Mouse (Mus musculus) lung, embryonic 14.5 days (tissue): ENCODE measurements at regions not wholly inside any gene's neighbourhood (a gene's known extent, or its start where the extent isn't known, plus 50 kb on each side); places are given as distances from the start of the nearest gene placed in this dataset.

Experiments used
- ATAC-seq: fragments of 200-750 bp; cut with Nextera tagmentation; 2 replicates; pipeline ENCODE4 v1.8.0; 2017; ENCODE audit warnings: mild to moderate bottlenecking, moderate TSS enrichment, moderate library complexity; ENCODE audit not compliant: insufficient read depth
- DNase-seq: peaks from one replicate; pipeline ENCODE4 v3.0.0-alpha.2; 2015
- H3K27ac ChIP-seq: fragments of 300-500 bp; sonication (generic); 2 replicates; pipeline ENCODE4 v1.5.1; 2014; ENCODE audit warnings: low read depth, mild to moderate bottlenecking, moderate library complexity
- H3K27me3 ChIP-seq: fragments of 300-500 bp; sonication (generic); 2 replicates; pipeline ENCODE4 v1.6.1; 2014; ENCODE audit warnings: low read length, control low read depth; ENCODE audit not compliant: insufficient read depth
- H3K36me3 ChIP-seq: fragments of 300-500 bp; sonication (generic); 2 replicates; pipeline ENCODE4 v1.6.1; 2014; ENCODE audit warnings: control low read depth; ENCODE audit not compliant: insufficient read depth
- H3K4me1 ChIP-seq: fragments of 300-500 bp; sonication (generic); 2 replicates; pipeline ENCODE4 v1.6.1; 2014; ENCODE audit warnings: antibody characterized with exemption, control low read depth; ENCODE audit not compliant: insufficient read depth
- H3K4me2 ChIP-seq: fragments of 300-500 bp; sonication (generic); 2 replicates; pipeline ENCODE4 v1.6.1; 2014; ENCODE audit warnings: mild to moderate bottlenecking
- H3K4me3 ChIP-seq: fragments of 300-500 bp; sonication (generic); 2 replicates; pipeline ENCODE4 v1.5.1; 2014; ENCODE audit warnings: low read depth, low read length
- H3K9ac ChIP-seq: fragments of 300-500 bp; sonication (generic); 2 replicates; pipeline ENCODE4 v1.6.1; 2014
- H3K9me3 ChIP-seq: fragments of 300-500 bp; sonication (generic); 2 replicates; pipeline ENCODE4 v1.6.1; 2016; ENCODE audit warnings: low read depth, low read length, control low read depth
- CTCF ChIP-seq: IDR thresholded peaks from 2 replicates; pipeline ENCODE4 v1.5.1; 2016; ENCODE audit warnings: antibody characterized with exemption, low read depth
- WGBS: fragments of 180-500 bp; shearing (Covaris S2); extraction: QIAGEN DNeasy Blood & Tissue Kit; methylation state at CpG from one replicate; pipeline ENCODE4 v1.1.7; 2014; 5-methylcytosine and 5-hydroxymethylcytosine counted together

DNA sequence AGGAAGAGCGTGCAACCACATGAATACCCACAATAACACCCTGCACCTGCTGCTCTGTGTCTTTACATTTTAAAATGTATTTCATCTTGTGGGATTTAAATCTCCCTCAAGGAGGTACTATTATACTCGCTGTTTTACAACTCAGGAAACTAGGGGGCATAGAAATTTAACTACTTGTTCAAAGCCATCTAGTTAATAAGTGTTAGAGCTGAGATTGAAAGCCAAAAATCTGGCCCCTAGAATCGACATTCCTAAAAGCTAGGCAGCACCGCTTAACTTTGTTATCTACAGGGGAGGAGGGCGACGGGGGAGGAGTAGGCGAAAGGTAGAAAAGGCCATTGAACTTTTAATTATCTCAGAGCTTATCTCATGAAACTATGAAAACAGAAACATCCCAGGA lies 93.3 kb downstream of the Spry2 start:
- WGBS: 28% methylated on average over 7 of the region's 7 CpGs
- ATAC-seq: no peak

DNA sequence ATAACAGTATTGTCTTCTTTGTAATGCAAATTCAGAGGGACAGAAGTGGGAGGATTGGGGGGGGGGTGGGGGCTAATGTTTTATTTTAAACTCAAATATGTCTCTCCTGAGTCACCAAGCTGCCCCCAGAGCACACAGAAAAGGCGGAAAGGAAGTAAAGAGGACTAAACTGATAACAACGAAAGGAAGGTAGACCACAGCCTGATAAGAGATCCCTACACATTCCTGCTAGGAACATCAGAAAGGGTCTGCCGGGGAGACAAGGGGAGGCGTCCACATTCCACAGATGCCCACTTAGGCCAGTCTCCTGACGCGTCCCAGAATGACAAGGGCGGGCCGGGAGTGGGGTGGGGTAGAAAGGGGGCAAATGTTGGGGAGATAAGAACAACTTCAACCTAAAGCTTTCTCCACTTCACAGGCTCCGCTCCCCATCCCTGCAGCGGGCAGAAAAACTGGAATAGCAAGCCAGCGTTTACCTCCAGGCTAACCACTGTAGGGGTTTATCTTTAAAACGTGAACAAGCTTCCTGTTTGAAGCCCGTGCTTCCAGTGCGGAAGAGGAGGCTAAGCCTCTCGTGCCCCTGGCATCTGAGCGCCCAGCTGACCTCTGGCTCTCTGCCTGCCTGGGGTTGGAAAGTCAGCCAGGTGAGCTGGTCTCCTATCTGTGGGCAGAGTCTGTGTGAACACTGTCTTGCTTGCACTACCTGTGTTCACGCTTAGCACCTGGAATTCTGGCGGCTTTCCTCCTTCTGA lies 93.9 kb downstream of the Spry2 start:
- peak overlapping the region; percentile 87 for H3K27ac ChIP-seq
- peaks cover 9% of the 10 kb centered on the region for H3K4me1 ChIP-seq
- WGBS: 6% methylated on average over 18 of the region's 18 CpGs
- no peaks in the 10 kb centered on the region for H3K36me3 ChIP-seq
- H3K9me3 ChIP-seq: no peaks in the 10 kb centered on the region
- ATAC-seq (peak; percentile 84), DNase-seq (peak; percentile 71)
- H3K4me2 ChIP-seq: peak overlapping the region; percentile 51
- no peak for TF ChIP-seq CTCF
- no peak overlapping the region for H3K9ac ChIP-seq
- no peak overlapping the region for H3K4me3 ChIP-seq
- no peaks in the 10 kb centered on the region for H3K27me3 ChIP-seq

More for the DNA sequence above, 93.3 kb downstream of the Spry2 start:
- H3K4me1 ChIP-seq: peaks cover 9% of the 10 kb centered on the region
- H3K27ac ChIP-seq: peak overlapping the region; percentile 87
- H3K4me3 ChIP-seq: no peak overlapping the region
- no peak overlapping the region for H3K9ac ChIP-seq
- H3K36me3 ChIP-seq: no peaks in the 10 kb centered on the region
- no peaks in the 10 kb centered on the region for H3K27me3 ChIP-seq
- no peaks in the 10 kb centered on the region for H3K9me3 ChIP-seq
- peak overlapping the region; percentile 51 for H3K4me2 ChIP-seq
- TF ChIP-seq CTCF: no peak
- DNase-seq: peak; percentile 61

GRCm38 (mm10) chr14:105800142-105800925 lies 96.3 kb downstream of the Spry2 start:
- H3K4me2 ChIP-seq: peak overlapping the region; percentile 29; the same call in 1 of the 2 replicates
- no peak overlapping the region for H3K9ac ChIP-seq
- peak; percentile 34 for DNase-seq
- WGBS: 65% methylated on average over 13 of the region's 13 CpGs
- H3K36me3 ChIP-seq: no peaks in the 10 kb centered on the region
- no peaks in the 10 kb centered on the region for H3K9me3 ChIP-seq
- H3K27ac ChIP-seq: peak overlapping the region; percentile 80
- ATAC-seq: no peak
- no peak for TF ChIP-seq CTCF
- H3K27me3 ChIP-seq: no peaks in the 10 kb centered on the region
- no peak overlapping the region for H3K4me3 ChIP-seq
- peaks cover 9% of the 10 kb centered on the region for H3K4me1 ChIP-seq

- 0 out of 2 replicates have a peak overlapping the region, but pooled peaks have one; percentile 80 for H3K27ac ChIP-seq
- no peak overlapping the region; the same call in 1 of the 2 replicates for H3K4me2 ChIP-seq
- H3K4me3 ChIP-seq: no peak overlapping the region
- DNase-seq: no peak
- TF ChIP-seq CTCF: no peak
- H3K9me3 ChIP-seq: no peaks in the 10 kb centered on the region
- no peak for ATAC-seq
- H3K4me1 ChIP-seq: peaks cover 9% of the 10 kb centered on the region
- H3K27me3 ChIP-seq: no peaks in the 10 kb centered on the region
- no peak overlapping the region for H3K9ac ChIP-seq
- H3K36me3 ChIP-seq: no peaks in the 10 kb centered on the region
- 44% methylated on average over 3 of the region's 3 CpGs for WGBS
Measured at GRCm38 (mm10) chr14:105799401-105799861, 97.2 kb downstream of the Spry2 start.

DNA sequence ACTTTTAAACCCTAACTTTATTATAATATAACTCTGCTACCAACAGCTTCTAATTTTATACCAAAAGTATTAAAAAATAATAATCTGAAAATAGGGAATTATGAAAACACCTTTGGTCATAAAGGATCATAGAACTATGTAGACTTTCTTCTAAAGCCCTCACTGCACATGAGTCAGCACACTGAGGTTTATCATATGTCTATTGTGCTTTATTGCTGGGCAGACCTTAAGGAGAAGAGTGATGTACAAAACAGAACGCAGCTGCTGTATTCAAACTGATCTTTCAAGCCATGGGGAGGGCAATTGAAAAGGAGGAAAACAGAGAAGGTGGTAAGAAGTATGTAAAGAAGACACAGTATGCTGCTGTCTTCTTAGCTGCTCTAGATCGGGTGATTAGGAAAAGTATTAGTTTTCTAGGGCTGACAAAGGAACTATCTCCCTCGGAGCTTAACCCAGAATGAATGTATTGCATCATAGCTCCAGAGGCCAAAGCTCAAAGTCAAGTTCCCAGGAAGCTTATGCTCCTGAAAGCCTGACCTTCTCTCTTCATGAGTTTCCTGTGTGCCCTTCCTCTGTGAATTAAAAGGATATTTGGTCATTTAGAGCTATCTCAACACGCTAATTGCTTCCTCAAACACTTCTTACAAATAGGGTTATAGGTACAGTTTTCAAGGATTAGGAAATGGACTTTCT lies 103.5 kb downstream of the Spry2 start:
- no peak for TF ChIP-seq CTCF
- H3K36me3 ChIP-seq: no peaks in the 10 kb centered on the region
- 69% methylated on average over 4 of the region's 4 CpGs for WGBS
- no peak overlapping the region for H3K27ac ChIP-seq
- no peak overlapping the region for H3K4me3 ChIP-seq
- ATAC-seq (no peak), DNase-seq (no peak)
- no peaks in the 10 kb centered on the region for H3K9me3 ChIP-seq
- H3K27me3 ChIP-seq: no peaks in the 10 kb centered on the region
- no peaks in the 10 kb centered on the region for H3K4me1 ChIP-seq
- H3K9ac ChIP-seq: no peak overlapping the region
- no peak overlapping the region for H3K4me2 ChIP-seq

- TF ChIP-seq CTCF: no peak
- WGBS: 90% methylated on average over 4 of the region's 4 CpGs
- no peak overlapping the region for H3K9ac ChIP-seq
- no peak overlapping the region for H3K4me3 ChIP-seq
- H3K4me2 ChIP-seq: no peak overlapping the region
- no peak overlapping the region for H3K27ac ChIP-seq
- DNase-seq (no peak), ATAC-seq (no peak)
- H3K4me1 ChIP-seq: no peaks in the 10 kb centered on the region
- no peaks in the 10 kb centered on the region for H3K9me3 ChIP-seq
- H3K27me3 ChIP-seq: no peaks in the 10 kb centered on the region
- H3K36me3 ChIP-seq: no peaks in the 10 kb centered on the region
Measured at GRCm38 (mm10) chr14:105790441-105790840, 106.2 kb downstream of the Spry2 start.
